Mouse (Mus musculus): ENCODE measurements around the gene Exoc3l. TPM values are rescaled to one million over a fixed set of nuclear protein-coding genes. Genes with fewer than 3 reads are reported as not detected.

Exoc3l gene
- total RNA-seq (2015; ENCODE audit: low replicate concordance): 3.2 TPM in 1 of 2 replicates, not detected in the other
- 8.5 and 18.6 TPM in 2 replicates for total RNA-seq (2017; ENCODE audit: low replicate concordance)

DNA sequence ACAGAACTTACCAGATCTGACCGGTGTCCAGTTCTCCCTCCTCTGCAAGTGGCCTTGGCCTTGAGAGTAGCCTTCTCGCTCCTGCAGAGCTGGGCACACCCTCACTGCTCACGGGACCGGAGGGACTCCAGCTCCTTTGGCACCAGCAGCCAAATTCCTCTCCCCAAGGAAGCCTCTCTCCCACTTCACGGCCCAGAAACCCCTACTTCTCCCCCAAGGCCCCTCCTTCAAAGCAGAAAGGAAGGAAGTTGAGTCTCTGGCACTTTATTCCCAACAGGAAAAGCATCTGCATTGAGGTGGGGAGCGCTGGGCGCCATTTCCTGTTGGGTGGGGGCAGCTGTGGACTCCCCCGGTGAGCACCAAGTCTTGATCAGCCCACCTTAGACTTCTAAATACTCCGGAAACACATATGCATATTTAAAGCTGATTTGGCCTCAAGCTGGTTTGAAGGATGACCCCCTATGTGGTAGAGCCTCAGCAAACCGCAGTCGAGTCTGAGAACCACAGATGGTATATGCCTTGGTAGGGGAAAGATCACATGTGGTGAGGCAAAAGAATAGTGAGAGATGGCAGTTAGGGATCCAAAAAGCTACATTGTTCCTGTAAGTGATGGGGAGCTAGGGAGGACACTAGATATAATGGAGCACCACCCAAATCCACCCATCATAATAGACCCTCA, at the start of gene Exoc3l:
TSS of gene Exoc3l (minus strand) at position 207 of the 679 bp plus-strand sequence.
- no peak for ATAC-seq (replicated peaks; ENCODE audit: low FRiP score, poor library complexity, severe bottlenecking)

- ATAC-seq (replicated peaks; ENCODE audit: low FRiP score, poor library complexity, severe bottlenecking): no peak
Measured at GRCm38 (mm10) chr8:105345061-105345975, 49.4 kb upstream of the Exoc3l start.

GRCm38 (mm10) chr8:105343791-105344574, 48.1 kb upstream of the Exoc3l start:
- no peak for ATAC-seq (replicated peaks; ENCODE audit: low FRiP score, poor library complexity, severe bottlenecking)

DNA sequence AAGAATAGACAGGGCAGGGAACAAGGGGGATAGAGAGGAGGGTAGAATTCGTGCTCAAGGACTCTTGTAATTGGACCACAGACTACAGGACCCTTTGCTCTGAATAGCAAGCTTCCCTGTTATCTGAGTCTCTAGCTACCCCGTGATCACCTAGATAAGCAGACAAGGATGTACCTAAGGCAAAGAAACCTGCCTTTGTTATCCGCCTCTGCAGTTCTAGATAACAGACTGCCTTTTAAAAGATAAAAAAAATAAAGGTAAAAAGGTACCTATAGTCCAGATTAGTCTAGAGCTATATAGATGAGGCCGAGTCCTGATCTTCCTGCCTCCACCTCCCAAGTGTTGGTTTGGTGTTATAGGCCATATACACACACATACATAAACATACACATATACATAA, 46.9 kb upstream of the Exoc3l start:
- ATAC-seq (replicated peaks; ENCODE audit: low FRiP score, poor library complexity, severe bottlenecking): no peak

- ATAC-seq (replicated peaks; ENCODE audit: low FRiP score, poor library complexity, severe bottlenecking): no peak
Measured at GRCm38 (mm10) chr8:105341399-105341798, 45.5 kb upstream of the Exoc3l start.

GRCm38 (mm10) chr8:105339886-105340635, 44.2 kb upstream of the Exoc3l start:
- ATAC-seq (replicated peaks; ENCODE audit: low FRiP score, poor library complexity, severe bottlenecking): no peak

DNA sequence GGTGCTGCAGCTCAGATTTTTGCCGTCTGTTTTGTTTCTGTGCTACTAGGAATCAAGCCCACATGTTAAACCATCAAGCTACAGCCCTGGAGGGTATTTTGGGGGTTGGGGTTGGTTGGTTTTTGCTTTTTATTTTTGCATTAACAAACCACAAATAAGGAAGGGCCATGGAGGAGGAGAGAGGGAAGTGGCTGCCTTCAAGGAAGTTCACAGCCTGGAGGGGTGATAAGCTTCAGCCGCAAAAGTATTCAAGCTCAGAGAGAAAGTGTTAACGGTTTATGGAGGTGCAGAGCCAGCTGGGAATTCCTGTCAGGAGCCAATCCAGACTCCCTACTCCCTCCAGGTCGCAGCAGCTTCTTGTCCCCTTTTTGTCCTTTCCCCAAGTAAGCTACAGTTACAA, 43.1 kb upstream of the Exoc3l start:
- ATAC-seq (replicated peaks; ENCODE audit: low FRiP score, poor library complexity, severe bottlenecking): no peak

GRCm38 (mm10) chr8:105336373-105337130, 40.7 kb upstream of the Exoc3l start:
- no peak for ATAC-seq (replicated peaks; ENCODE audit: low FRiP score, poor library complexity, severe bottlenecking)

GRCm38 (mm10) chr8:105332523-105332922, 36.6 kb upstream of the Exoc3l start:
- ATAC-seq (replicated peaks; ENCODE audit: low FRiP score, poor library complexity, severe bottlenecking): no peak

- no peak for ATAC-seq (replicated peaks; ENCODE audit: low FRiP score, poor library complexity, severe bottlenecking)
Measured at GRCm38 (mm10) chr8:105331931-105332330, 36.0 kb upstream of the Exoc3l start.

GRCm38 (mm10) chr8:105331469-105331868, 35.6 kb upstream of the Exoc3l start:
- no peak for ATAC-seq (replicated peaks; ENCODE audit: low FRiP score, poor library complexity, severe bottlenecking)

DNA sequence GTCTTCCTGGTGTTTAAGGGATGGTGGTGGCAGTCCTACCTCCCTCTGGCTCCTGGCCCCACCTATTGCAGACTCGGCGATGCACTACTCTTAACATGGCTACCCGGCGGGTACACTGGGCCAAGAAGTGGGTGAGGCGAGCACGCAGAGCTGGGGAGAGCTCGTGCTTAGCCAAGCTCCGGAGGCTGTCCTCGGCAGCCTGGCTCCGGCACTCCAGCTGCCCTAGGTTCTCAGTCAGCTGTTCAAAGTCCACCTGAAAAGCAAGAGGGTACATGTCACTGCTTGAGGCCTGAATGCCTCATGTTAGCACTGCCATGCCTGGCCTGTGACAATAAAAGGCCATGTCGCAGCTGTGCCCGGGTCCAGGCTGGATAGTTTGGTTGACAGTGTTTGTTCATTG, 34.4 kb upstream of the Exoc3l start:
- no peak for ATAC-seq (replicated peaks; ENCODE audit: low FRiP score, poor library complexity, severe bottlenecking)

- ATAC-seq (replicated peaks; ENCODE audit: low FRiP score, poor library complexity, severe bottlenecking): no peak
Measured at GRCm38 (mm10) chr8:105326968-105327367, 31.1 kb upstream of the Exoc3l start.

- ATAC-seq (replicated peaks; ENCODE audit: low FRiP score, poor library complexity, severe bottlenecking): peak; percentile 80
Measured at GRCm38 (mm10) chr8:105326141-105326672, 30.3 kb upstream of the Exoc3l start, which contains the start of the genes Lrrc29 and Tmem208. Gene Lrrc29, minus strand, starts transcription at chr8:105326278. Gene Tmem208, plus strand, starts transcription at chr8:105326354.

GRCm38 (mm10) chr8:105325641-105326093, 29.8 kb upstream of the Exoc3l start:
- ATAC-seq (replicated peaks; ENCODE audit: low FRiP score, poor library complexity, severe bottlenecking): peak; percentile 16

DNA sequence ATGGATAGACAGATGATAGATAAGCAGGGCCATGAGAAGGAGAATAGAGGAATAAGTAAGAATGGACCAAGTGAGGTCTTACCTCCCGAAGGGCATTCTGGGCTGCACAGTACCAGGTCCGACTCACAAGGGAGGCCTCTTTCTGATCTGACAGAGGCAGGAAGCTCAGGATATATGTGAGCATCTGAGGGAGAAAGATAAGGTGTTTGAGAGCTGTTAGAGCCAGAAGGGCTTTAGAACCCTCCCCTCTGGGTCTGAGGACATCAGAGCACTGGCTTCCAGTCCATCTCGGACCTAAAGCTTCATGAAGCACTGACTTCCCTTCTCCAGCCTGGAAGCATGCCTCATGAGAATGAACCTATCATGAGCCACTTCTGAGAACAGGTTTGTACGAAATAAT, 27.3 kb upstream of the Exoc3l start:
- peak; percentile 78 for ATAC-seq (replicated peaks; ENCODE audit: low FRiP score, poor library complexity, severe bottlenecking)

- no peak for ATAC-seq (replicated peaks; ENCODE audit: low FRiP score, poor library complexity, severe bottlenecking)
Measured at GRCm38 (mm10) chr8:105318662-105319190, 22.8 kb upstream of the Exoc3l start.

DNA sequence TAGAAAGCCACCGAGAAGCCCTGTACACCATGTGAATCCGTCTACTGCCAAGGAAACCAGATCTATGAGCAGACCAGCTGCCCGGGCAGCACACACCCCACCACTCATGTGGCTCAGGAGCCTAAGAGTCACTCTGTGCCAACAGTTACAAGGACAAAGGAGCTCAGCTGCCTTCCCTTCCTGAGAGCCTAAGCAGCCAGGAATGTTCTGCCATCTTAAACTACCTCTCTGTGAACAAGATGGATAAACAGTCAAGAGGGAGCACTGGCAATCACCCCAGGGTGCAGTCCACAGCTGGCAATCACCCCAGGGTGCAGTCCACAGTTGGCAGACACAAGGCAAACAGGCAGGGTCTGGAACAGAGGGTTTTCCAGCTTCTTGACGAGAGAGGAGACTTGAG, 22.0 kb upstream of the Exoc3l start:
- ATAC-seq (replicated peaks; ENCODE audit: low FRiP score, poor library complexity, severe bottlenecking): no peak
